Mouse (Mus musculus): ENCODE results near the gene Itpr3.

Itpr3 gene

GRCm38 (mm10) chr17:27038335-27039050 lies 18.6 kb upstream of the Itpr3 start:
- DNase-seq (ENCODE audit: low spot score) = no peak

GRCm38 (mm10) chr17:27039432-27040102 lies 17.5 kb upstream of the Itpr3 start:
- no peak for DNase-seq (ENCODE audit: low spot score)

GRCm38 (mm10) chr17:27040304-27041045 lies 16.6 kb upstream of the Itpr3 start:
- no peak for DNase-seq (ENCODE audit: low spot score)

- no peak for DNase-seq (ENCODE audit: low spot score)
These were observed 15.9 kb upstream of the Itpr3 start for GRCm38 (mm10) chr17:27041046-27041786.

GRCm38 (mm10) chr17:27041787-27042055 lies 15.4 kb upstream of the Itpr3 start:
- DNase-seq (ENCODE audit: low spot score) = no peak

- no peak for DNase-seq (ENCODE audit: low spot score)
These were observed 14.3 kb upstream of the Itpr3 start for GRCm38 (mm10) chr17:27042840-27043239.

- DNase-seq (ENCODE audit: low spot score) = no peak
These were observed 11.9 kb upstream of the Itpr3 start for GRCm38 (mm10) chr17:27045164-27045563.

GRCm38 (mm10) chr17:27047762-27048444 lies 9.2 kb upstream of the Itpr3 start:
- DNase-seq (ENCODE audit: low spot score) = no peak

- no peak for DNase-seq (ENCODE audit: low spot score)
These were observed 8.5 kb upstream of the Itpr3 start for GRCm38 (mm10) chr17:27048445-27049239.

GRCm38 (mm10) chr17:27050853-27051252 lies 6.3 kb upstream of the Itpr3 start:
- DNase-seq (ENCODE audit: low spot score) = no peak

GRCm38 (mm10) chr17:27051514-27051913 lies 5.6 kb upstream of the Itpr3 start:
- no peak for DNase-seq (ENCODE audit: low spot score)

- DNase-seq (ENCODE audit: low spot score) = peak; percentile 92
These were observed 934 bp upstream of the Itpr3 start for GRCm38 (mm10) chr17:27056170-27056569.

- no peak for DNase-seq (ENCODE audit: low spot score)
These were observed 482 bp downstream of the Itpr3 start for GRCm38 (mm10) chr17:27057517-27058055.

- no peak for DNase-seq (ENCODE audit: low spot score)
These were observed 3.6 kb downstream of the Itpr3 start for GRCm38 (mm10) chr17:27060698-27061097.

- no peak for DNase-seq (ENCODE audit: low spot score)
These were observed 4.6 kb downstream of the Itpr3 start for GRCm38 (mm10) chr17:27061727-27062126.

- no peak for DNase-seq (ENCODE audit: low spot score)
These were observed 5.6 kb downstream of the Itpr3 start for GRCm38 (mm10) chr17:27062684-27063083.

- peak; percentile 68 for DNase-seq (ENCODE audit: low spot score)
These were observed 6.6 kb downstream of the Itpr3 start for GRCm38 (mm10) chr17:27063717-27064116.

GRCm38 (mm10) chr17:27064195-27064594 lies 7.1 kb downstream of the Itpr3 start:
- DNase-seq (ENCODE audit: low spot score) = no peak

- peak; percentile 74 for DNase-seq (ENCODE audit: low spot score)
These were observed 9.0 kb downstream of the Itpr3 start for GRCm38 (mm10) chr17:27066065-27066464.

- DNase-seq (ENCODE audit: low spot score) = no peak
These were observed 12.0 kb downstream of the Itpr3 start for GRCm38 (mm10) chr17:27069071-27069470.

GRCm38 (mm10) chr17:27070913-27071312 lies 13.8 kb downstream of the Itpr3 start:
- DNase-seq (ENCODE audit: low spot score) = no peak
